Mouse (Mus musculus) heart, adult 8-10 months (tissue): ENCODE results near the gene Dlg1. TPM values are rescaled to one million over a fixed set of nuclear protein-coding genes. Genes with fewer than 3 reads are reported as not detected.

Source experiments
- DNase-seq: peaks from one replicate; pipeline ENCODE4 v3.0.0; 2022; ENCODE audit warnings: low spot score
- total RNA-seq, 4 experiments: library from RNA; stranded (reverse); gene quantifications; 2 replicates each; pipeline ENCODE4 v1.2.4; 2022

Gene Dlg1
- total RNA-seq, 4 experiments from 2014 or later = 57.3 to 66.3 (median 58.5) TPM

DNA sequence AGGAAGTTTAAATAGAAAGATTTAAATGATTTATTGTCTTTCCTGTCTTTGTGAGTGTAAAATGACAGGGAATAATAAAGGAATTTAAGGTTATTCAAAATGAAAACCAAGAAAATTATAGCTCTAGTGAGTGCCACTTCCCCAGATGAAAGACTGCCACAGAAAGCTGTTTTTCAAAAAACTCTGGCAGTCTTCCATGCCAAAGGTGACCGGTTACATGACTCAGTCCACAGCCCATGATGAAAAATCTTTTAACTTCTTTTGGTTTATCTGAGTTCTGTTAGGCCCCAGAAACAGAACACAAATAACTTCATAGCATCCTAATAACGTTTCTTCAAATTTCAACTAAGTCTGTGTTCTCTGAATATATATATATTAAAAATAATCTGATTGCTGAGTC lies 7.7 kb upstream of the Dlg1 start:
- DNase-seq = no peak

DNA sequence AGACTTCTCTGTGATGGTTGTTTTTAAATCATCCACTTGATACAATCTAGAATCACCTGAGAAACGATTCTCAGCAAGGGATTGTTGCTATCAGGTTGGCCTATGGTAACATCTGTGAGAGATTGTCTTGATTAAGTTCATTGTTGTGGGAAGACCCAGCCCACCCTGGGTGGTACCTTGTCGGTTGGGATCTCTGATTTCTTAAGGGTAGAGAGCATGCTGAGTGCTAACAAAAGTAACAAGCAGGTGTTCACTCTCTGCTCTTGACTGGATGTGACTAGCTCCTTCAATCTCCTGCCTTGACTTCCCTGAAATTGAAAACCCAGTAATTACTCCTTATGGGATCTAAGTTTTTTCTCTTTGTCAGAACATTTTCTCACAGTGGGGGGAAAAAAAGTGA lies 5.7 kb upstream of the Dlg1 start:
- DNase-seq = no peak

DNA sequence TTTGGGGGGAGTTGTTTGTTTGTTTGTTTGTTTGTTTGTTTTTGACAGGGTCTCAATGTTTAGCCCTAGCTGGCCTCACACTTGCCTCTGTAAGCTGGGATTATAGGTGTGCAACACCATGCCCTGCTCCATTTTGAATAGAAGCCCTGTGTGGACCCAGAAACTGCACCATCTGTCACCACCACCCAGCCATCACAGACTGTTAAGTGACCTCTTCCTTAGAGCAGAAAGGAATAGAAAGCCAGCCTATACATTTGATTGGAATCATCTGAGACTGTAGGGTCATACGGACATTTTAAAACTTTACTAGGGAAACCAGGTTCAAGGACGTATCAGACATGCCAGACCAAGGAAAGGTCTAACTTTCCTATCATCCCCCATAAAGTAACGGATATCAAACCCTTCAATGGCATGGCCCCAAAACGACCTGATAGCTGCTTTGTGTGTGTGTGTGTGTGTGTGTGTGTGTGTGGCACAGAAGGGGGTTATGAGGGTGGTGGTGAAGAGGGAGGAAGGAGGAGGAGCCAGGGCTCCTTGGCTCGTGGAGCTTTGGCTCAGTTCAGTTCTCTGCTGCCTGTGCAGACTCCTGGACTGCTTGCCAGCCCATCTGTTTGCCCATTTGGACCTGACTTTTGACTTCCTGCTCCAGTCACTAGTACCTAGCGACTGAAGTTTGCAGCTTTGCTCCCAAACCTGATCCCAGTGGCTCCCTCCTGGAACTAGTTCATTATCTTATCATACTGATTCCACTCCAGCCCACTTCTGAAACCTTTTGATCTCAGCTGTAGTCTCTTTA lies 4.5 kb upstream of the Dlg1 start:
- DNase-seq = no peak

DNA sequence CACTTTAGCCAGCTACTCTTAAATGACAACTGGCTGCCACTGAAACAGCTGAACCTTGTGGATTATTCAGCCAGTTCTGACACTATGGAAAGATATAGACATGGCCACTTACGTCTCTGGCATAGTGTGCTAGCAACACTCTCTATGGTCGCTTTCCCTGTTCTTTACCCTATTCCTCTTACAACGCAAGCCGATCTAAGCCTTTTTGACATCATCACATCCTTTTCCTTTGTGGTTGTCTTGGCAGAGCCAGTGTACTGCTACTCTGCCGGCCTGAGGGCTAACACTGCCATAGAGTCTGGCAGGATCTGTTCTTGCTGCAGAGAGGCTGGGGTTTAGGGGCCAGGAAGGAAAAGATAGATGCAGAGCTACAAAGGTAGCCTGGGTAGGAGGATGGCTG lies 3.8 kb upstream of the Dlg1 start:
- no peak for DNase-seq

- DNase-seq = no peak
These were observed 476 bp upstream of the Dlg1 start for GRCm38 (mm10) chr16:31662556-31663378.

GRCm38 (mm10) chr16:31664287-31664597 lies 999 bp downstream of the Dlg1 start:
- no peak for DNase-seq

- DNase-seq = no peak
These were observed 9.0 kb downstream of the Dlg1 start for GRCm38 (mm10) chr16:31672202-31672601.

- no peak for DNase-seq
These were observed 14.2 kb downstream of the Dlg1 start for GRCm38 (mm10) chr16:31677463-31677862.

DNA sequence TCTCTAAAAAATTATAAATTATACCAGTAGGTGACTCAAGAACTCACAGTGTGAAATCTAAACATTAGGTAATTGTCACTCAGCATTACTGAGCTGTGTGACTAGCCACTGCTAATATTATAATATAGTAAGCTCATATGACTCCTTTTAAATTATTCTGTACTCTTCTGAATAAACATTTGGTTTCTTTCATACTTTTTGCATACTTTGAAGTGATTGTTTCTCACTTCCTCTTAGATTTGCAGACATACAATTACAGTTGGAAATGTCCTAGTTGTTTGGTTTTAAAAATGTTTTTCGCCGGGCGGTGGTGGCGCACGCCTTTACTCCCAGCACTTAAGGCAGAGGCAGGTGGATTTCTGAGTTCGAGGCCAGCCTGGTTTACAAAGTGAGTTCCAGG lies 19.0 kb downstream of the Dlg1 start:
- DNase-seq = no peak

- DNase-seq = peak; percentile 30
These were observed 20.6 kb downstream of the Dlg1 start for GRCm38 (mm10) chr16:31683670-31684430.

- DNase-seq = no peak
These were observed 21.5 kb downstream of the Dlg1 start for GRCm38 (mm10) chr16:31684771-31685170.

DNA sequence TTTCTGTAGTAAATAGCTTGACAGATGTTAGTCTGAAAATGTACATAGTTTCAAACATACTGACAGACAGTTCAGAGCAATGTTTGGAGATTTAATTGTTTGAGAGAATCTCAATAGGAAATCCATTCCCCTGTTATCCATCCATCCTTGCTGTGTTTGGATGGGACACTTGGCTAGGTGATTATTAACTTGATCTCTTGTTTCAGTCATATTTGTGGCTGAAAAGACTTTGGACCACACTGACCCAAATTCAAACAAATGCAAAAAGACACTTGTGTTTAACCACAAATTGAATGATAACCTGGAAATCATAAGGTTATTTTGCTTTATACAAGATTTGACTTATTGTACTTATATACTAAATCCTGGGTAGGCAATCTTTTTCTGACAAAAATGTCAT lies 24.5 kb downstream of the Dlg1 start:
- DNase-seq = no peak

DNA sequence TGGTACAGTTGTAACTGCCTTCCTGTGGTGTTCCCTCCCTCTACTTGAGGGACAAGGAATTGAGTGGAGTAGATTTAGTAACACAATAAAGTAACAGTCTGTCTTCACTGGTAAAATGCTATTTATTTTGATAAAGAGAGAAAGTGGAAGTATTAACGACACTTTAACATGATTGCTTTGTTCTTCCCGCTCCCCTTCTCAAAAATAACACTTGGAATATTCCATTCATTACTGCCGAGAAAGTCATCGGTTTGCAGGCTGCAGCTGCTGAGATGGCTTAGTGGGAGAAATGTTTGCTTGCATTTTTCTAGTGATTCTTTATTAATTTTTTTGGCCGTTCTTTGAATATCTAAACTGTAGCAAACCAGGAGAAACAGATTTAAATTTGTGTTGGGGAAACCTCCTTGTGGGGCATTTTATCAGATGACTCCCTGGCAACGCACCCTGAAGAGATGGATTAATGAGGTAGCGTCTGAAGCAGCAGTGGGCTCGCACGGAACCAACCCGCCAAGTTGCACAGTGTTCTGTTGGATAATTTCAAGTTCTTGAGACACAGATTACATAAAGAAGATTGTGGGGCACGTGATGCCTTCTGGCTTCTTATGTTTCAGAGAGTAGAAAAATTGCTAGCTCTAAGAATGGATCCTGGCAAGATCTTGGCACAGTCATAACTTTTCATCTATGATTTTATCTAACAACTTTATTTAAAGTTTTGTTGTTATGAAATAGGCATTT lies 32.2 kb downstream of the Dlg1 start:
- DNase-seq = no peak

GRCm38 (mm10) chr16:31696367-31696766 lies 33.1 kb downstream of the Dlg1 start:
- DNase-seq = no peak

GRCm38 (mm10) chr16:31697341-31697740 lies 34.1 kb downstream of the Dlg1 start:
- DNase-seq = no peak

DNA sequence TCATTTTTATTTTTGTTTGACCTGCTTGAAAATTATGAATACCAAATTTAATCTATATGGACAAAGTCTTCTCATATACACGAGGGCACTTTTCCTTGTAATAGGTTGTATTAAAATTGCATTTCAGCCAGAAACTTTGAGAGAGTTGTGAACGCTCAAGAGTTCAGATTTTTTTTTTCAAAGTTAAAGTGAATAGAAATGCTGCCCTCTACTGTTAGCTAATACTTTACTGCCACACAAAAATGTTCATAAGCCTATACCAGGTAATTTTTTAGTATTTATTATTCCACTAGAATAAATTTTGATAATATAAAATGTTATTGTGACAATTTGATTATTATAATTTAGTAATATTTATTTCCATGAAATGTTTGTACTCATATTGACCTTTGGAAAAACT lies 42.0 kb downstream of the Dlg1 start:
- DNase-seq = peak; percentile 34

- DNase-seq = no peak
These were observed 42.7 kb downstream of the Dlg1 start for GRCm38 (mm10) chr16:31705904-31706303.

GRCm38 (mm10) chr16:31707326-31707725 lies 44.1 kb downstream of the Dlg1 start:
- no peak for DNase-seq

DNA sequence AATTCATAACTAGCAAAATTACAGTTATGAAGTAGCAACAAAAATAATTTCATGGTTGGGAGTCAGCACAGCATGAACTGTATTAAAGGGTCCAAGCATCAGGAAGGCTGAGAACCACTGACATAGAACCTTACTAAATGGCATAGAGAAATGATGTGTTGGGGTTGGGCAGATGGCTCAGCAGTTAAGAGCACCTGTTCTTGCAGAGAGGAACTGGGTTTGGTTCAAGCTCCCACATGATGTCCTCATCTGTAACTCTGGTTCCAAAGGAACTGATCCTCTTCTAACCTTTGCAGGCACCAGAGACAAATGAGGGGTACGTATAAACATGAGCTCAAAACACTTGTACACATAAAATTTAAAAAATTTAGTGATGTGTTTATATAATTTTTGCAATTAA lies 59.7 kb downstream of the Dlg1 start:
- no peak for DNase-seq

DNA sequence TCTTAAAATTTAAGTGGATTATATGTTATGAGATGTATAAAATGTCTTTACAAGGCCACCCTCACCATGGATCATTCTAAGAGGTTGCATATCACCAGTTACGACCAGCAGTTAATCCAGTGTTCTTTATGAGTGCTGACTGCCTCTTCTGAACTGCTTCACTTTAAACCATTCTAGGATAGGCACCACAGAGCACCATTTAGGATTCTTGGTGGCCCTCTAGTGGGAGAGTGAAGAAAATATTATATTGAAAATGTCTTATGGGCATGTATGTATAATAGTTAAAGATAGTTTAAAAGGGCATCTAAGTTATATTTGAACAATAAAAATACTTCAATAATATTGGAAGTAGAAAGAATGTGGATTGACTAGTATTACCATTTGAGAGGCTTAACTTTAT lies 60.9 kb downstream of the Dlg1 start:
- DNase-seq = peak; percentile 26

DNA sequence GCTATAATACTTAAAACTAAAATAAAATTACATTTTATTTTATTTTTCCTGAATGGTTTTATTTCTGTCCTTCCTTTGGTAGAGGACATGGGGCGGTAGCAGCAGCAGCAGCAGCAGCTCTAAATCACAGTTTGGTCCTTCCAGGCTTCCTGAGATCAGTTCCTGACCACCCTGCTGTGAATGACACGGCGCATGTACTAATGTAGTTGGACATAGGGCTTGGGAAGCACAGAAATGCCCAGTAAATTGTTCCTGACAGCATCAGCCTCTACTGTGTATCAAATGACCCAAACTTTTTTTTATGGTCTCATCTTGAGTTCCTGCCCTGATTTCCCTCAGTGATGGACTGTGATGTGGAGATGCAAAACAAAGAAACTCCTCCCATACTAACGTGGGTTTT lies 61.6 kb downstream of the Dlg1 start:
- no peak for DNase-seq

DNA sequence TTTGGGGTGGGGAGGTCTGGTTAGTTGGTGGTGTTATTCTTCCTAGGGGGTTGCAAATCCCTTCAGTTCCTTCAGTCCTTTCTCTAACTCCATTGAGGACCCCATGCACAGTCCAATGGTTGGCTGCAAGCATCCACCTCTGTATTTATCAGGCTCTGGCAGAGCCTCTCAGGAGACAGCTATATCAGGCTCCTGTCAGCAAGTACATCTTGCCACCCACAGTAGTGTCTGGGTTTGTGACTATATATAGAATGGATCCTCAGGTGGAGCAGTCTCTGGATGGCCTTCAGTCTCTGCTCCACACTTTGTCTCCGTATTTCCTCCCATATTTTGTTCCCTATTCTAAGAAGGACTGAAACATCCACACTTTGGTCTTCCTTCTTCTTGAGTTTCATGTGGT lies 67.7 kb downstream of the Dlg1 start:
- peak; percentile 22 for DNase-seq
